Mouse (Mus musculus) right cerebral cortex, postnatal 4 days (tissue): ENCODE measurements around the gene Gm17019.
"Not testable (repeated sequence)": the region's sequence is repeated elsewhere in the genome, so short reads cannot be mapped to it uniquely, and the experiment has no call there.

Experiments
- DNase-seq: peaks from one replicate; pipeline ENCODE4 v3.0.0-alpha.2; 2022

The Gm17019 gene

DNA sequence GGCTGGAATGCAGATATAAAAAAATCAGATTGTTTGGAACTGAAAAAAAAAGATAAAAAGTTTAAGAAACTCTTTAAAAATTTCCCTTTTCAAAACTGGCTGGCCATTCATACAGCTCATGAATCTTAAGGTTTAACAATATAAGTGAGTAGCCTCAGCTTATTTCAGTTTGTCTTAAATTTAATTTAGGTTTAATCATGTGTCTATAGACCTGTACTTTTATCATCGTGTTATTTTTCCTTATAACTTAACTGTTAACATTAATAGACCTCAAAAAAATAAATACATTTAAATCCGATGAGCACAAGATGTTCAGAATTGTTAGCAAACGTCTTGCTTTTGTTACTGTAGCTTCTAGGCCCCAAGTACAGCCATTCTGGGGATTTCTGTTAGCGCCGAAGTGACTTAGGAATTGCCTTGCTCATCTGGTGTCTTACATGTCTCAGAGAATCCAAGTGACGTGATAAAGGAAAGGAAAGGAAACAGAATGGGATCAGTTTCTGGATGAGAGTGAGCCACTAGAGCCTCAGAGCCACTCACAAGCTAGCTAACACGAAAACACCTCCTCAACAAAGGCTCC is 36.0 kb downstream of the Gm17019 start:
- DNase-seq: not testable (repeated sequence)

DNA sequence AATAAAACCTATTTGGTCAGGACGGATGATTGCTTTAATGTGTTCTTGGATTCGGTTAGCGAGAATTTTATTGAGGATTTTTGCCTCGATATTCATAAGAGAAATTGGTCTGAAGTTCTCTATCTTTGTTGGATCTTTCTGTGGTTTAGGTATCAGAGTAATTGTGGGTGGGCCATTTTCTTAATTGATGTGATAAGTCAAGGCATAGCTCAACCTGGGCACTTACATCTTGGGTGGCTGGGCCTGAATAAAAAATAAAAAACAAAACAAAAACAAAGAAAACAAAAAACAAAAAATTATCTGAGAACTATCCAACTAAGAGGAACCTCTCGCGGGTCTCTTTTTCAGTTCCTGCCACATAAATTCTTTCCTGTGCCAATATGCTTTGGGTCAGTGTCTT is 38.7 kb downstream of the Gm17019 start:
- DNase-seq: not testable (repeated sequence)

DNA sequence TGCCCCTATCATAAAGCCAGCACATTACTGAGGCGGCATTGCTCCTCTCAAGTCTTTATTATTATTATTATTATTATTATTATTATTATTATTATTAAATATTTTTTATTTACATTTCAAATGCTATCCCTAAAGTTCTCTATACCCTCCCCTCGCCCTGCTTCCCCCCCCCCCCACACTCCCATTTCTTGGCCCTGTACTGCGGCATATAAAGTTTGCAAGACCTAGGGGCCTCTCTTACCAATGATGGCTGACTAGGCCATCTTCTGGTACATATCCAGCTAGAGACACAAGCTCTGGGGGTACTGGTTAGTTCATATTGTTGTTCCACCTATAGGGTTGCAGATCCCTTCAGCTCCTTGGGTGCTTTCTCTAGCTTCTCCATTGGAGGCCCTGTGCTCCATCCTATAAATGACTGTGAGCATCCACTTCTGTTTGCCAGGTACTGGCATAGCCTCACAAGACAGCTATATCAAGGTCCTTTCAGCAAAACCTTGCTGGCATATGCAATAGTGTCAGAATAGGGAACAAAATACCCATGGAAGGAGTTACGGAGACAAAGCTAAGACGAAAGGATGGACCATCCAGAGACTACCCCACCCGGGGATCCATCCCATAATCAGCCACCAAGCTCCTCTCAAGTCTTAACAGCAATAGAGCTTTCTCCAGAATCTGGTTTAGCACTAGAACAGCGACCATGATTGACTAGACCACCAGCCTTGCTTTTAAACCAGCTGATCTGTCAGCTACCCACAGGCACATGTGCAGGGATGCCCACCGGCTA is 42.2 kb downstream of the Gm17019 start:
- DNase-seq: not testable (repeated sequence)

DNA sequence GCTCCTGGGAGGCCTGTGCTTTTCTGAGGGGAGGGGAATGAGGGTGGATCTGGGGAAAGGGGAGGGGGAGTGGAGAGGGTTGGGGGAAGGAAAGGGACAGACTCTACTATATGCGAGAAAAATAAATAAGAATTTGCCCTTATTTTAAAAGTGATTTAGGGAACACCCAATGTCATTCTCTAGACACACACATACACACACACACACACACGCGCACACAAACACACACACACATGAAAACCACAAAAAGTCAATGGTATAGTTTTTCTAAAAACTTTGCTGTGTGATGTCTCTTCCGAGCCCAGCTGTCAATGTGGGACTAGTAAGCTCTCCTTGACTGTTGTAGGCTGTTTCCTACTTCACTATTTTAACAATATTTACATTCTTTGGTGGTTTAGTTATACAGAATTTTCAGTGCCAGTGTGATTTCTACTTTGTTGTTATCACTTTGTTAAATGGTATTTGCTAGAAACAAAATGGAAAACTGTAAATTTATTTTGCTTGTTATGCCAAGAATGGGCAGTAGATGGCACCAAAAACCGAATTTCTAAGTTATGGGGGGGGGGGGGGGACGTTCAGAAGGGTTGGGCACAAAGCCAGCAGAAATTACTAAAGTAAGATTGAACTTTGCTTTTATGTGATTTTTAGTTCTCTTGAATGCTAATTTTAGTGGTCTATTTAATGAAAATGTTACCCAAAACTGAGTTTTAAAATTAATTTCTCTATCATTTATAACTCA is 46.0 kb downstream of the Gm17019 start:
- DNase-seq: not testable (repeated sequence)
